Mouse (Mus musculus) left cerebral cortex, postnatal 10 days (tissue): ENCODE data around the gene Vasn. TPM values are rescaled to one million over a fixed set of nuclear protein-coding genes. Genes with fewer than 3 reads are reported as not detected.

Experiments
- DNase-seq, 2 experiments: peaks; one replicate each; pipeline ENCODE4 v3.0.0; 2021 to 2022; ENCODE audit warnings: low spot score in 2 of 2, mixed read lengths in 1 of 2; ENCODE audit errors: extremely low spot score in 1 of 2
- intact Hi-C: fragments of 180-260 bp; cut with DNase I; formaldehyde crosslinking; loops from one replicate; pipeline ENCODE4 v1.15.1; 2025
- total RNA-seq, 2 experiments: library from RNA; stranded (reverse); gene quantifications; 2 replicates each; pipeline ENCODE4 v1.2.3; 2021

Gene Vasn
- total RNA-seq, 2 experiments from 2014 or later, result 5.1 to 6.4 TPM

DNA sequence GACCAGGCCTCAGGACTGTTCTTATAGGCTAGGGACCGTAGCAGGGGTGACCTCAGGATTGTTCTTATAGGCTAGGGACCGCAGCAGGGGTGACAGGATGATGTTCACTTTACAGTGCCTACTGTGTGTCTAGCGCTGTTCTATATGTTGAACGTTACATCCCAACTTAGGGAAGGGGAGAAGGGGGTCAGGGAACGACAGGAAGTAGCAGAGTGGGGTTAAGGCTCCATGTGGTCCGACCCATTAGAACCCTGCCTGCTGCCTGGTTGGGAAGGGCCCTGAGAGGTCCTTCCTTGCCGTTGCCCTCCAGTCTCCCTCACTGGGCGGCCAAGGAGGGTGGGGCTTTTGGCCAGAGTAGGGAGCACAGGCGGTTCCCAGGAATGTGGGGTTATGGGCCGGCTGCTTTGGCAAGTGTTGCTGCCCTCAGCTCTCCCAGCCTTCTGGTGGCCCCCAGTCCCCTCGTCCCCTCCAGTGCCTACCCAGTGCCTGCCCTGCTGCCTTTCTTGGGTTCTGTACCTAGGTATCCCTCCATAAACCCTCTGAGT is 35.4 kb upstream of the Vasn start:
- DNase-seq, result peak in 1 of 2 experiments; percentile 36
- intact Hi-C loops, result loop anchor here (10.0 kb wide), 1 partner anchor 290 kb away; no protein-coding TSS in a partner anchor

DNA sequence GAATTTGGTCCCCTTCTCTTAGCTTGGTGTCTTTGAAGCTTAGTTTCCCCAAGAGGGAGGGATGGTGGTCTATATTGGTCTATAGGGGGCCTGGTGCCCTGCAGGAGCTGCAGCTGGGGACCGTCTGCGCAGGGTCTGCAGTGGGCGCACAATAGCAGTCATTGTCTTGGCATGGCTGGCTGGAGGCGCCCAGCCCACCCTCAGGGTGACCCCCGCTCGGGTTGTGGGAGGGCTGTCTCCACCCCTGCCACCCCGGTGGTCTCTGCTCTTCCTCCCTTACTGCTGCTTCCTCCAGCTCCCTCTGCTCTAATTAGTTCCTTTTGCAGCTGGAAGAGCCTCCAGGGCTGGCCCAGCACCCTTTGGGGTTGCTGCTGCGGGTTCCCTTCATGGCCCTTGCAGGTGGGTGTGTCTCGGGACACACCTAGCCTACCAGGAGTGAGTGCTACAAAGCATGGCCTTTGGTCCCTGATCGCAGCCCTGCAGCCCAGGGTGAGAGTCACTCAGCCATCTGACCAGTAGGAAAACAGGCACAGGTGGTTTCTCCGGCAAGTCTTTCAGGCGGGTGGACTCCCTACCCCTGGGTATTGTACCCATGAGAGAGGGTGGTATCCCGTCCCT is 34.1 kb upstream of the Vasn start:
- intact Hi-C loops, result loop anchor here (5.0 to 10.0 kb wide), 3 partner anchors 38 to 291 kb away; no protein-coding TSS in a partner anchor

DNA sequence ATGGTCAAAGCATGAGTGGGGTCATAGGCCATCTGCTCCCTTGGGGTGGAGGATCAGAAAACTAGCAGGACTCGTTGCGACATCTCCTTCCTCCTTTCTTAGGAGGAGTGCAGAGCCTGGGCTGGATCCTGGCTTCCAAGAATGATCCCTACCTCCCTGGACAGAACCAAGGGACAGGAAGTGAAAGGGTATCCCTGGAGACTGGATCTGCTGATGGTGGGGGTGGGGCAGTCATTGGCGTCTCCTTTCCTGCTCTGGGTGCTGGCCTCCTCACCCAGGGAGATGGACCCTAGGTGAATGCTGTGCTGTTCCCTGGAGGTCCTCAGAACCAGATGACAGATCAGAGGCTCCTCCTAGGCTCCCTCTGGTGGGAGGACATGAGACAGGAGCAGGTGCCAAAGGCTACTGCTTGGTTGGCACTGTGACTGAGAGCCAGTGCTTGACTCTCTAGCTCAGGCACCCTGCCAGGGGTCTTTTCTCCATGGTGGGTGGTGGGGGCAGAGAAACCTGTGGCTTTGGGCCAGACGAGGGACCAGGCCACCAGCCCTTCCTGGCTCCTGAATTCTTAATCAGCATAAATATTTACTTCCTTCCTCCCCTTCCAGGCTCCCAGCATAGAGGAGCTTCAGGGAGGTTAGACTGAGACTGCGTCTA is 33.2 kb upstream of the Vasn start:
- DNase-seq, result peak in 1 of 2 experiments; percentile 77
- intact Hi-C loops, result loop anchor here (5.0 to 10.0 kb wide), 3 partner anchors 39 to 292 kb away; no protein-coding TSS in a partner anchor

More for the DNA sequence above, 34.1 kb upstream of the Vasn start:
- peak in 1 of 2 experiments; percentile 34 for DNase-seq

DNA sequence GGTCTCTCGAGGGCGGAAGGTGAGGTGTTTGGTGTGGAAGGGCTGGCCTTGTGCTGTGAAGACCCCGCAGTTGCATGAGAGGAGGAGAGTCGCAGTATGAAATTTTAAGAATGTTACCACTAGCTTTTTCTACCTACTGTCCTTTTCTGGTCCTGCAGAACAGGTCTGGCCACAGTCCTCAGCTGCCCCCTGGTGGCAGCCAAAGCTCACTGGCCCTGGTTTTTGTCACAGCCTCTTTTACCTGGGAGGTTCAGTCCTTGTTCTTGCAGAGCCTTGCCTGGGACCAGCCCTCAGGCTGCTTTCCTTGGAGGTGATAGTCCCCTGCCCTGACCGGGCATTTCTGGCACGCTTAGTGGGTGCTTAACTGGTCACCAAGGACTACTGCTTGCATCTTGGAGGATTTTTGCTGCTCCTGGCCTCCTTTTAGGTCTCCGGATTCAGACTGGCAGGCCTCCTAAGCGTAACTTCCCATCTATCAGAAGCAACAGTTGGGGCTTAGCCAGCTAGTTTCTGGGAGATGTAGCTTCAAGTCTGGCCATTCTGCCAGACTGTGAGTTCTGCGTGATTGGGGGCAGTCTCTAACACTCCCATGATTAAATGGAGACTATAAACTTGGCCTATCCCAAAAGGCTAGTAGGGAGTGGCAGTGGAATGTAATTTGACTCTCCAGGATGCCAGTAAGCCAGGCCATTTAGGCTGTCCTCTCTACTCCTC is 31.8 kb upstream of the Vasn start:
- peak; percentile 73 to 82 for DNase-seq
- intact Hi-C loops, result loop anchor here (5.0 to 10.0 kb wide), 3 partner anchors 41 to 293 kb away; no protein-coding TSS in a partner anchor

DNA sequence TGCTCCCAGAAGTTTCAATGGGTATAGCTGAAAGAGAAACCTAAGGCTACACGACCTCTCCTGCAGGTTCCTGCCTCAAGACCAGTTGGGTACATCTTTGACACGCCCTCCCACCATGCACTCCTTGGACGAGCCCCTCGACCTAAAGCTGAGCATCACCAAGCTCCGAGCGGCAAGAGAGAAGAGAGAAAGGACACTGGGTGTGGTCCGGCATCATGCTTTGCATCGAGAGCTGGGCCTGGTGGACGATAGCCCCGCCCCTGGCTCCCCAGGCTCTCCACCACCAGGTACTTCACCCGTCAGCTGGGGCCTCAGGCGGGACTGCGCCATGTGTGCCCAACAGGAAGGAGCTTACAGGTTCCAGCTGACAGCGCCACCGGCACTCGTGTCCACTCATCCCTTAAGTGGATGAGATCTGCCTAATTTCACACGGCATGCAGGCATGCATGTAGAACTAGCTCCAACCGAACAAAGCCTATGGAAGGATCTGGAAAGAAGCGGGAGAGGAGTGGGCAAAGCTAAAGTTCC is 31.1 kb upstream of the Vasn start:
- no peak for DNase-seq
- intact Hi-C loops, result loop anchor here (5.0 to 10.0 kb wide), 3 partner anchors 41 to 294 kb away; no protein-coding TSS in a partner anchor

DNA sequence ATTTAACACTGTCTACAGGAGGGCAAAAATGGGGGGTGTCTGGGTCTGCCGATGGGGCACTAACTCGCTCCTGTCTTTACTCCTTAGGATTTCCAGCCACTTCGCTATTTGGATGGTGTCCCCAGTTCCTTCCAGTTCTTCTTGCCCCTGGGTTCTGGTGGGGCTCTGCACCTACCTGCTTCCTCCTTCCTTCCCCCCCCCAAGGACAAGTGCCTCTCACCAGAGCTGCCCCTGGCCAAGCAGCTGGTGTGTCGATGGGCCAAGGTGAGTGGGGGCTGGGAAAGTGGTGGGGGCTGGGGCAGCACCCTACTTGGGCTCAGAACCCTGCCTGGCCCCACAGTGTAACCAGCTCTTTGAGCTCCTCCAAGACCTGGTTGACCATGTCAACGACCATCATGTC is 28.5 kb upstream of the Vasn start:
- peak in 1 of 2 experiments; percentile 20 for DNase-seq
- intact Hi-C loops, result no loop called here

DNA sequence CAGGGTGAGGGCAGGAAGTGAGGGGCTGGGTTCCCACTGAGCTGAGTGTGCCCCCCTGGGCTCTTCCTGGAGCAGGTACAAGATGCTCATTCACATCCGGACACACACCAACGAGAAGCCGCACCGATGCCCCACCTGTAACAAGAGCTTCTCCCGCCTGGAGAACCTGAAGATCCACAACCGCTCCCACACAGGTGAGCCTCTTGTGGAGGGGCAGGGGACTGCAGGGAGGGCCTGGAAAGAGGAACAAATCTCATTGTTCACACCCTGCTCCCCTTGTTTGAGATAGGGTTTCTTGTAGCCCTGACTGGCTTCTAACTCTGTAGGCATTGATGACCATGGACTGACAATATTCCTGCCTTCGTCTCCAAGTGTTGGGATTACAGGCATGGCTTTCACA is 28.1 kb upstream of the Vasn start:
- intact Hi-C loops, result no loop called here
- peak in 1 of 2 experiments; percentile 32 for DNase-seq

DNA sequence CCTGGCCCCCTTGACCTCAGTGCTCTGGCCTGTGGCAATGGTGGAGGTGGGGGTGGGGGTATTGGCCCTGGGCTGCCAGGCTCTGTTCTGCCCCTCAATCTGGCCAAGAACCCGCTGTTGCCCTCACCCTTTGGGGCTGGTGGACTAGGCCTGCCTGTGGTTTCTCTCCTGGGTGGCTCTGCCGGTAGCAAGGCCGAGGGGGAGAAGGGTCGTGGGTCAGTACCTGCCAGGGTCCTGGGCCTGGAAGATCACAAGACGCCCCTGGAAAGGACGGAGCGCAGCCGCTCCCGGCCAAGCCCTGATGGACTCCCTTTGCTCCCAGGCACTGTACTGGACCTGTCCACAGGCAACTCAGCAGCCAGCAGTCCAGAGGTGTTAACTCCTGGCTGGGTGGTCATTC is 26.0 kb upstream of the Vasn start:
- DNase-seq, result peak in 1 of 2 experiments; percentile 27
- intact Hi-C loops, result no loop called here

DNA sequence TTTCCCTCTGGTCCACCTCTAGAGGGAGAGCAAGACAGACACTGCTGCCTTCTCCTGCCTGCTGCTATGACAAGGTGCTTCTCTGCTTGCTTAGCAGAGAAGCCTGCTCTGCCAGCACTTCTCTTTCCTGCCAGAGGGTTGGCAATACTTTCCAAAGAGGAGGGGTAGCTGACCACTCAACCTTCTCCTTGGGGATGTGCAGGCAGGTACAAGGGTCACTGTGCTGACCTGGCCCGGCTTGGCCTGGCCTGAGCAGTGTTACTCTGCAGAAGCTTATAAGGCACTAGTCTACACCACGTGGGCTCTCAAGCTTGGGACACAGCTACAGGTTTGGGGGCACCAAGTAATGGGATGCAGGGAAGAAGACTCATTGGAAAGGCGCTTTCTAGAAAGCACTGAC is 25.1 kb upstream of the Vasn start:
- DNase-seq, result peak in 1 of 2 experiments; percentile 20
- intact Hi-C loops, result no loop called here

DNA sequence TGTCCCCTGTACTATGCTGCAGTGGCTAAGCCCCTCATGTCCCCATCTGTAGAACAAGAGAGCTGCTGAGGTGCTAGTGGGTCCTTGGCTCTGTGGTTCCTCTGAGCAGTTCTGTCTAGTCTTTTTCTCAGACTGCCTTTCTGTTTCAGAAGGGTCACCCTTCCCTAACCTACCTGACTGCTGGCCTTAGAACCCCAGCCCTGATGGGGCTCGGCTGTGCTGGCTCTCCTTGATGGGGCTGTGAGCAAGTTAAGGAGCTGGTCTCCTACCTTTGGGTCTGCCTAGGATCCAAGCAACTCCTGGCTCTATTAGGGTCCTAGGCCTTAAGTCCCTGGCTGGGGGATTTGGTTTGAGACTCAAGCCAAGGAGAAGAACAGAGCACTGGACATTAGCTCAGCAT is 24.4 kb upstream of the Vasn start:
- intact Hi-C loops, result no loop called here
- no peak for DNase-seq

DNA sequence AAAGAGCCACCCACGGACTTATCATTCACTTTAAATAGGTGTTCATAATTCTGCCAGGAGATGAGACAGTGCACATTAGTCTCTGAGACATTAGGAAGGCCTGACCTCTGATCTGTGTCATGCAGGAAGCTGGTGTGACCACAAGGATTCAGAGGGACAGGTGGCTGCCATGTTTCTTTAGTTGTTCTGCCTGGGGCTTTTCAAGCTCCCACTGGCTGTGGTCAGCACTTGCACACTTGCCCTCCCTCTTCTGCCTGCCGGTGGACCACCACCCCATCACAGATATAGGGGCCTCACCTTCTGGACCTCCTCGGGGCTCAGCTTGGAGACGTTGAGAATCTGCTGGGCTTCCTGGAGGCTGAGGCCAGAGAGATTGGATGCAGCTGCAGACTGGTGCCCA is 22.9 kb upstream of the Vasn start:
- no peak for DNase-seq
- intact Hi-C loops, result no loop called here

DNA sequence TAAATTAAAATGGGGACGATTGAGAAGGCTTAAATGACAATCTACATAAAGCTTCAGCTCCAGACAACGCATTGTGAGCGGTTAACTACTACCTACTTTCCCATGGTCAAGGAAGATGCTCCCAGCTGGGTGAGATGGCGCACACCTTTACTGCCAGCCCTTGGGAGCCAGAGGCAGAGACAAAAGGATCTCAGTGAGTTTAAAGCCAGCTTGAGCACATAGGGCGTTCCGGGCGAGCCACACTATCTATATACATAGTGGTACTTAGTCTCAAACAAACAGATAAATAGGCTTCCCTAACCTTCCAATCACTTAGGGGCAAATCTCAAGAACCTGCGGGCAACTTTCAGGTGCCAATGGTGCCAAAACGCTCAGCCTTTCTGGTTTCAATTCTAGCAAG is 15.7 kb upstream of the Vasn start:
- intact Hi-C loops, result no loop called here
- DNase-seq, result no peak

DNA sequence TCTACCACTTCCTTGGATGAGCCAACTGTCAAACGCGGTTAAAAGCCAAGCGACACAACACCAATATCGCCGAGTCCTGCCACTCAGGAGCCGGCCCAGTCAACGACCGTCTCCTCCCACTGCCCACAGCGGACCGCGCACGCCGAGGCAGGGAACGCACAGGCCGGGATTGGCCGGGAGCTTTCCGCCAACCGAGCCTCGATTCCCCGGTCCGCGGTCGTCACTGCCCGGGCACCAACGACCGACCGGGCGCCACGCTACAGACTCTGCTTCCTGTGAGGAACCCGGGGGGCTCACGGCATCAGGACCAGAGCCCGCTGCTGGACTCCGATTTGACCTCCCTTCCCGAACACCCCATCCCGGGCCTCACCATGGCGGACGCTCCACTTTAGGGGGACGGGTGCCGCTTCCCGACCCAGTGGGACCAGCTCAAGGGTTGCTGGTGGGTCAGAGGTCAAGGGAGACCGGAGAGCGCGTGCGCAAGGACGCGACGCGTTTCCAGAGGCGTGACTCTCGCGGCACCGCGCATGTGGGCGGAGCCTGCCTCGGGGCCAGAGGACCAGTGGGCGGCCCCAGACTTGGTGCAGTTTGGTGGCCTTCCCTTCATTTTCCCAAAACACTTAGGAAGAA is 15.1 kb upstream of the Vasn start, which contains the start of gene Pam16:
Pam16 (minus strand) TSS at position 508 of the 630 bp plus-strand sequence.
- DNase-seq, result peak; percentile 91 to 95
- intact Hi-C loops, result no loop called here

DNA sequence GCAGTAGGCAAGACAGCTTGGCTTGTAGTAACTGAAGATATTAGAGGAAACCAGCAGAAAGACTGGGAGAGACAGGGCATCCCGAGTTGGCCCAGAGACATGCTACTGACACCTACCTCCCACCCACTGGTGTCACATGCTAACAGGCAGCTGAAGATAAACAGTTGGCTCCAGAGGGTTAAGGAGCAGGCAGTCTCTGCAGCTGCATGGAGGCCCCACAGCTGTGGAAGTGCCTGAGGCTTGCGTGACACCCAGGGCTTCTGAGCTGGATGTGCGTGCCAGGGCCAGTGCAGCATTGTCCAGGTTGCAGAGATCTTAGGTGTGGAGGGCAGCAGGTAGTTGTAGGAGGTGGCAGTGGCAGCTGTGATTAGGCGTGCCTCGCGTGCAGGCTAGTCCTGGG is 12.6 kb upstream of the Vasn start:
- DNase-seq, result no peak
- intact Hi-C loops, result no loop called here

DNA sequence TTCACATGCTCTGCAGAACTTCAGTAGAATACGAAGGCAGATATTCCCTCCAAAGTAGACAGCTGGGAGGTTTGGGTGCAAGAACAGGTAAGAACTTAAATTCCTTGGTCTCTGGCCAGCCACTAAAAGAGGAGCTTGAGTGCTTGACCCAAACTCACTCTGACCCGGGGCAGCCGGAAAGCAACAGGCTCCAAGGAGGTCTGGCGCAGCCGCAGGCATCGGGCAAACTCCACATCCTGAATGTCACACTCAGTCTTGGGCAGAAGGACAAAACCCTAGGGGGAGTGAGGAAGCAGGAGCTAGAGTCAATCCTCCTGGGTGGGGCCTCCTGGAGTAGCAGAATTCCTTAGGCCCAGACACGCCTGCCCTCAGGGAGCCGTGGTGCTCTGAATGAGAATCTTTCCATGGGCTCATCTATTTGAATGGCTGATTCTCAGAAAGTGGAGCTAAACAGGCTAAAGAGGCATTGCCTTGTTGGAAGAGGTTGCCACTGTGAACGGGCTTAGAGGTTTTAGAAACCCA is 10.8 kb upstream of the Vasn start:
- intact Hi-C loops, result no loop called here

DNA sequence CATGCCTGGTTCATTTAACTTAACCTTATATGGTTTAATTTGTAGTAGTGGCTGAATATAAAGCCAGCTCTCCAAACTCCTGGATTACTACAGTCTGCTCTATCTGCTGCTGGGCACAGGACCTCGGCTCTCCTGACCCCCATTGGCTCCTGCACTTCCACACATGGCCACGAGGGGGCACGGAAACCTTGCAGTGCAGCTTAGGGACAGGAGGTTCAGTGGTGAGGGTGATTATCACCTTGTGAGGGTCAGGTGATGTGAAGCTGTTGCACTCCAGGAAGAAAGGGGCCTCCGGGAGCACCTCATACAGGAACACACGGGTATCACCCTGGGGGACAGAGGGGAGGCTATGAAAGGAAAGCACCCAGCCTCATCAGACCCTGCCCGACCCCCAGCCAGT is 9.8 kb upstream of the Vasn start:
- intact Hi-C loops, result loop anchor here (2.0 kb wide), 1 partner anchor 37 kb away; no protein-coding TSS in a partner anchor
- peak in 1 of 2 experiments; percentile 81 for DNase-seq

More for the DNA sequence above, 10.8 kb upstream of the Vasn start:
- peak in 1 of 2 experiments; percentile 18 for DNase-seq

DNA sequence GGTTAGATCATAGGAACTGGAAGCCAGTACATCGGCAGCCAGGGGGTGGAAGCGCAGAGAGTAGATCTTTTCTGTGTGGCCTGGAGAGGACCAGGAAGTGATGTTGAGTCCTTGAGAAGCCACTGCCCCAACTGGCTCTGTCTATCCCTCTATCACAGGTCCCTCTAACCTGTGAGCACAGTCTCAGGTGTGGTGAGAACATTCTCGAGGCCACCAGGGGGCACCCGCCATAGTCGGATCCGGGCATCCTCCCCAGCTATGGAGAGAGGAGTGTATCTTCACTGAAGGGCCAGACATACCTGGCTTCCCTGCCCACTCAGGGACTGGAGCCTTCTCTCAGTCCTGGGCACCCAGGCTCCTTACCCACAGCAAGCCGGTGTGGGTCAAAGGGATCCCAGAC is 7.7 kb upstream of the Vasn start:
- DNase-seq, result peak in 1 of 2 experiments; percentile 39
- intact Hi-C loops, result no loop called here

DNA sequence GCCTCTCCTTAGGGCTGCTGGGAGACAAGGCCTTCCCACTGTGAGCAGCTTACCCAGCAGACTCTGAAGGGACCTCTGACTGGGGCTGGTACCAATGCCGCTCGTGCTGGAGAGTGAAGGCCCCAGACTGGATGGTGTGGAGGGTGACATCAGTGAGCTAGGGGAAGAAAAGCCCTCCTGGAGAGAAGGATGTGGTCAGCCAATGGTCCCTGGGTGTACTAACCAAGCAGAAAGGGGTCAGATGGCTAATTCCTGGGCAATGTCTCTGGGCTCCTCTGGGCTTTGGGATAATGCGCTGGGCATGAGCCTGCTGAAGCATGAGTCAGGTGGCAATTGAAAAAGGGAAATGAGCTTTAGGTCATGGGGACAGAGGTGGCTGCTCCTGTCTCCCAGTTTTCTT is 6.1 kb upstream of the Vasn start:
- peak in 1 of 2 experiments; percentile 21 for DNase-seq
- intact Hi-C loops, result no loop called here
